ENCODE assay signal across 21 mouse cellular contexts in the genomic region with DNA sequence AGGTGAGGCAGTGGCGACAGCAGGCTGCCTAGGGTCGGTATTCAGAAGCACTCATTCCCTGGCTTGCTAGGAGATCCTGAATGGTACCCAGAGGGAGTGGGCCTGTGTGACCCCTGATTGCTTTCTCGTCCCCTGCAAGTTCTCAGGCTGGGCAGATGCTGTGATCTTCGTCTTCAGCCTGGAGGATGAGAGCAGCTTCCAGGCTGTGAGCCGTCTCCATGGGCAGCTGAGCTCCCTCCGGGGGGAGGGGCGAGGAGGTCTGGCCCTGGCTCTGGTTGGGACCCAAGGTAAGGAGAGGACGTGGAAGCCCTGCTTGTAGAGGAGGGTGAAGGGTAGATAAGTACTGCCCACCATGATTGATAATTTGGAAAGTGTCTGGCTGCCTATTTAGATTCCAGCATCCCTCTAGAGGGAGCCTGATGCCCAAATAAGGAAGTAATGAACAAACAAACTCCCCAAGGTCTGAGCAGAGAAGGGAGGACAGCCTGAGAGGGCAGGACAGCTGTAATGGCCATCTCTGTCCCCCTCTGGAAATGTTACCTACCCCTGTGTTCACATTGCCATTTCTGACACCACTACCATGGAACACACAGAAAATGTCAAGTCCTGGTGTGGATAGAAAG. TPM values are rescaled to one million over a fixed set of nuclear protein-coding genes. Genes with fewer than 3 reads are reported as not detected.
DNase-seq lines count a peak whose midpoint lies in the region; TF ChIP-seq lines count a peak whose summit lies in the region.
"Had no signal": no experiment of that assay in that cellular context is flagged by ENCODE, and none has a peak within 500 bp of the region (broad histone marks: within the 10 kb centered on the region; RNA-seq: fewer than 3 reads in every experiment).

No protein-coding gene starts in this region.

- TF ChIP-seq CTCF in layer of hippocampus, adult 2 months (conservative IDR thresholded peaks at IDR 0.05) = peak; percentile 30
- TF ChIP-seq CTCF in MEL (IDR thresholded peaks at IDR 0.05 in 2 of 3, conservative IDR thresholded peaks at IDR 0.05 in 1 of 3; ENCODE audit: control insufficient read depth in 1 of 3, insufficient read depth in 1 of 3, low read depth in 2 of 3, low read length in 3 of 3, poor library complexity in 1 of 3, severe bottlenecking in 1 of 3) = peak in 1 of 3 experiments; percentile 28; a peak in 2 of 6 replicates

- no peaks in the 10 kb centered on the region for H3K79me2 ChIP-seq in MEL (ENCODE audit: control insufficient read depth, insufficient read depth, low read length, poor library complexity)
- H3K79me2 ChIP-seq in myocyte (ENCODE audit: control insufficient read depth, insufficient read depth) = no peaks in the 10 kb centered on the region

- no peak overlapping the region for H3K9ac ChIP-seq in MEL (ENCODE audit: control insufficient read depth, low read depth, low read length, poor library complexity, severe bottlenecking)
- H3K9ac ChIP-seq: forebrain, embryonic 15.5 days; heart, embryonic 12.5 days; hindbrain, embryonic 15.5 days; stomach, embryonic 15.5 days had no signal

- TF ChIP-seq POLR2A in MEL (IDR thresholded peaks at IDR 0.05; ENCODE audit: control insufficient read depth in 1 of 2, insufficient read depth in 1 of 2, low read depth in 1 of 2, low read length in 2 of 2, poor library complexity in 1 of 2) (no peak), myocyte (IDR thresholded peaks at IDR 0.05; ENCODE audit: insufficient read length, low read depth) (no peak)

- peak; percentile 14 for TF ChIP-seq RAD21 in MEL (IDR thresholded peaks at IDR 0.05; ENCODE audit: low read depth, low read length)

- no peaks in the 10 kb centered on the region for H3K4me1 ChIP-seq in MEL (ENCODE audit: control insufficient read depth in 1 of 2, insufficient read depth in 2 of 2, low read length in 2 of 2)

- no peak overlapping the region for H3K4me2 ChIP-seq in myocyte (ENCODE audit: low read depth)
- H3K4me2 ChIP-seq: forebrain, embryonic 15.5 days; heart, embryonic 12.5 days; hindbrain, embryonic 15.5 days; stomach, embryonic 15.5 days had no signal

- TF ChIP-seq EP300 in MEL (IDR thresholded peaks at IDR 0.05; ENCODE audit: low read depth in 1 of 2, low read length in 2 of 2) = no peak

- H3K36me3 ChIP-seq in MEL (ENCODE audit: control insufficient read depth in 1 of 2, insufficient read depth in 2 of 2, low read length in 2 of 2) = no peaks in the 10 kb centered on the region
- no peaks in the 10 kb centered on the region for H3K36me3 ChIP-seq in myocyte (ENCODE audit: control insufficient read depth, insufficient read depth)
- H3K36me3 ChIP-seq: heart, embryonic 12.5 days; stomach, embryonic 15.5 days had no signal

- DNase-seq in cerebellum, adult 9-10 months = peak; percentile 46
- no peak for DNase-seq in cerebellum, adult 11 months
- DNase-seq in layer of hippocampus, adult 2 months (ENCODE audit: low spot score in 2 of 2) = no peak
- no peak for DNase-seq in layer of hippocampus, postnatal 10 days (ENCODE audit: low spot score in 2 of 2)
- no peak for DNase-seq in MEL (ENCODE audit: low read depth, low spot score)
- no peak for DNase-seq in kidney, adult 11 months
- DNase-seq: adrenal gland, postnatal 36 days; heart, postnatal 14 days; left cerebral cortex, postnatal 4 days; lung, adult 18-20 months; lung, postnatal 14 days; right cerebral cortex, postnatal 25 days had no signal

- H3K4me3 ChIP-seq in layer of hippocampus, adult 2 months = no peak overlapping the region
- H3K4me3 ChIP-seq in MEL (ENCODE audit: control insufficient read depth in 1 of 2, insufficient read depth in 1 of 2, low read depth in 2 of 2, low read length in 2 of 2) (no peak overlapping the region), myocyte (no peak overlapping the region)
- H3K4me3 ChIP-seq: forebrain, embryonic 15.5 days; heart, embryonic 12.5 days; hindbrain, embryonic 15.5 days; stomach, embryonic 15.5 days had no signal

- H3K27me3 ChIP-seq in MEL (ENCODE audit: control insufficient read depth in 1 of 2, insufficient read depth in 2 of 2, low read length in 2 of 2) (no peaks in the 10 kb centered on the region), myocyte (ENCODE audit: control insufficient read depth, insufficient read depth, insufficient read length) (no peaks in the 10 kb centered on the region)

- H3K27ac ChIP-seq in layer of hippocampus, adult 2 months = peak overlapping the region; percentile 98
- no peak overlapping the region for H3K27ac ChIP-seq in MEL (ENCODE audit: control insufficient read depth, low read depth, low read length)
- H3K27ac ChIP-seq: forebrain, embryonic 15.5 days; hindbrain, embryonic 15.5 days; kidney, postnatal 0 days; stomach, embryonic 15.5 days had no signal

- H3K9me3 ChIP-seq in MEL (replicated peaks; ENCODE audit: insufficient read depth, low read length) = no peaks in the 10 kb centered on the region
- H3K9me3 ChIP-seq: forebrain, embryonic 15.5 days; heart, embryonic 12.5 days; hindbrain, embryonic 15.5 days; stomach, embryonic 15.5 days had no signal

- H3ac ChIP-seq in myocyte (ENCODE audit: control insufficient read depth, insufficient read length) = no peak overlapping the region

TF ChIP-seq in MEL, 35 proteins besides CTCF, POLR2A, EP300 and RAD21:
- TF ChIP-seq SIN3A (IDR thresholded peaks at IDR 0.05; ENCODE audit: low read length) = no peak

TF ChIP-seq in myocyte, 11 proteins besides CTCF, POLR2A, EP300 and RAD21:
- TF ChIP-seq CEBPB (IDR thresholded peaks at IDR 0.05; ENCODE audit: insufficient read depth, poor library complexity, severe bottlenecking) (no peak), SRF (IDR thresholded peaks at IDR 0.05; ENCODE audit: control insufficient read depth, insufficient read length, low read depth) (peak; percentile 95)

RNA-seq across cellular contexts. Expression of gene Agap2, which starts 8.3 kb away (rescaled TPM):
- total RNA-seq in layer of hippocampus, adult 2 months (2021) = 100 to 1,000 TPM; 820 to 844 TPM
- total RNA-seq in layer of hippocampus, postnatal 10 days (2021) = 100 to 1,000 TPM; 542 to 553 TPM
- 0.03 and 0.04 TPM in 2 replicates for total RNA-seq in MEL (2012; rRNA removed)
- polyA plus RNA-seq in MEL (2012; ENCODE audit: insufficient read depth in 1 of 2, insufficient read length in 2 of 2, low read depth in 1 of 2, low replicate concordance in 2 of 2, missing spikeins in 1 of 2) (under 1 TPM in 1 of 2 experiments, not detected in 1; 0.46 TPM), myocyte (2012; fragmentation: generic; extraction: Trizol) (1.2 TPM)

RNA-seq across cellular contexts. Expression of gene Tspan31, which starts 13.3 kb away (rescaled TPM):
- 10 to 100 TPM; 57.2 to 62.1 TPM for total RNA-seq in layer of hippocampus, adult 2 months (2021)
- 10 to 100 TPM; 59.9 to 63.4 TPM for total RNA-seq in layer of hippocampus, postnatal 10 days (2021)
- 49.7 and 57.2 TPM in 2 replicates for total RNA-seq in MEL (2012; rRNA removed)
- polyA plus RNA-seq in MEL (2012; ENCODE audit: insufficient read depth in 1 of 2, insufficient read length in 2 of 2, low read depth in 1 of 2, low replicate concordance in 2 of 2, missing spikeins in 1 of 2) = 10 to 100 TPM in 1 of 2 experiments, not detected in 1; 63.1 TPM
- 139 TPM for polyA plus RNA-seq in myocyte (2012; fragmentation: generic; extraction: Trizol)

RNA-seq across cellular contexts. Expression of gene Cdk4, which starts 20.1 kb away (rescaled TPM):
- total RNA-seq in layer of hippocampus, adult 2 months (2021) = 10 to 100 TPM; 84.6 to 94.8 TPM
- total RNA-seq in layer of hippocampus, postnatal 10 days (2021) = 100 to 1,000 TPM; 157 to 178 TPM
- total RNA-seq in MEL (2012; rRNA removed) = 362 and 443 TPM in 2 replicates
- polyA plus RNA-seq in MEL (2012; ENCODE audit: insufficient read depth in 1 of 2, insufficient read length in 2 of 2, low read depth in 1 of 2, low replicate concordance in 2 of 2, missing spikeins in 1 of 2) = 1,000 to 10,000 TPM in 1 of 2 experiments, 100 to 1,000 TPM in 1; 843 to 1,325 TPM
- 276 TPM for polyA plus RNA-seq in myocyte (2012; fragmentation: generic; extraction: Trizol)

RNA-seq across cellular contexts. Expression of gene March9, which starts 23.4 kb away (rescaled TPM):
- total RNA-seq in layer of hippocampus, adult 2 months (2021) = 10 to 100 TPM; 19.8 TPM
- 10 to 100 TPM; 48.6 to 48.9 TPM for total RNA-seq in layer of hippocampus, postnatal 10 days (2021)
- total RNA-seq in MEL (2012; rRNA removed) = 2.1 and 2.3 TPM in 2 replicates
- polyA plus RNA-seq in MEL (2012; ENCODE audit: insufficient read depth in 1 of 2, insufficient read length in 2 of 2, low read depth in 1 of 2, low replicate concordance in 2 of 2, missing spikeins in 1 of 2) (1 to 10 TPM in 1 of 2 experiments, not detected in 1; 5.2 TPM), myocyte (2012; fragmentation: generic; extraction: Trizol) (6.1 TPM)
- total RNA-seq: megakaryocyte-erythroid progenitor cell, adult 5-6 weeks had no signal

RNA-seq across cellular contexts. Expression of gene Cyp27b1, which starts 35.4 kb away (rescaled TPM):
- 1 to 10 TPM; 1.0 to 1.1 TPM for total RNA-seq in layer of hippocampus, adult 2 months (2021)
- total RNA-seq in layer of hippocampus, postnatal 10 days (2021) = under 1 TPM; 0.45 to 0.75 TPM
- 0.23 TPM in 2 replicates for total RNA-seq in MEL (2012; rRNA removed)
- polyA plus RNA-seq in MEL (2012; ENCODE audit: insufficient read depth in 1 of 2, insufficient read length in 2 of 2, low read depth in 1 of 2, low replicate concordance in 2 of 2, missing spikeins in 1 of 2) (under 1 TPM in 1 of 2 experiments, not detected in 1; 0.93 TPM), myocyte (2012; fragmentation: generic; extraction: Trizol) (0.56 TPM)
- total RNA-seq: liver, adult 2 months; megakaryocyte-erythroid progenitor cell, adult 5-6 weeks; neutrophil, adult 5-6 weeks had no signal

Comparison
In these comparisons a context has a peak if more than half of its experiments do, and no peak if none do; other contexts are left out.
1. RNA of gene Agap2, which starts 8.3 kb away (total RNA-seq): 820 to 844 TPM in layer of hippocampus, adult 2 months and 542 to 553 TPM in layer of hippocampus, postnatal 10 days; 0.03 to 0.04 TPM in MEL; every median in the first group is over 100 times any median in the second.